Mouse (Mus musculus) heart, adult 2 months (tissue): Measurements from ENCODE around the gene Snd1.

ENCODE experiments used
- CTCF ChIP-seq: fragments of 200-600 bp; IDR thresholded peaks from 2 replicates; pipeline ENCODE4 v1.8.1; 2022; ENCODE audit warnings: antibody characterized with exemption, mild to moderate bottlenecking, moderate library complexity
- EP300 ChIP-seq: fragments of 200-500 bp; IDR thresholded peaks from 2 replicates; pipeline ENCODE4 v1.6.1; 2011; ENCODE audit warnings: low read depth, low read length, control low read depth; ENCODE audit not compliant: insufficient read depth

DNA sequence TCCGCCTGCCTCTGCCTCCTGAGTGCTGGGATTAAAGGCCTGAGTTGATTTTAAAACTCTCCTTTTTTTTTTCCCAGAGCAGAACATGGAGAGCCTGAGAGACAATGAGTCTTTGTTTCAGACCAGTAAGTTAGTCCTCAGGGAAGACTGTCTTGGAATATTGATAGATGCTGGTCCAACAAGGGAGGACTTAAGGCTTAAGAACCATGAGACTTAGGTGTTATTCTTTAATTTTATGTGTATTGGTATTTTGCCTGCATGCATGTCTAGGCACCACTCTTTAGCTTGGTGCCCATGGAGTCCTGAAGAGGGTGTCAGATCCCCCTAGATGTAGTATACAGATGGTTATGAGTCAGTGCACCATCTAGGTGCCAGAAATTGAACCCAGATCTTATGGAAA is 199.7 kb downstream of the Snd1 start:
- no peak for TF ChIP-seq CTCF
- no peak for TF ChIP-seq EP300
